Mouse (Mus musculus) ES-Bruce4 (cell line): ENCODE measurements at regions not wholly inside any gene's neighbourhood (a gene's known extent, or its start where the extent isn't known, plus 50 kb on each side); places are given as distances from the start of the nearest gene placed in this dataset.

ENCODE experiments used
- CTCF ChIP-seq: IDR thresholded peaks from one replicate; pipeline ENCODE4 v1.8.1; 2011; ENCODE audit warnings: low read depth, low read length
- EP300 ChIP-seq: IDR thresholded peaks from 2 replicates; pipeline ENCODE4 v1.6.1; 2011; ENCODE audit warnings: low read depth, low read length; ENCODE audit not compliant: insufficient read depth
- POLR2A ChIP-seq: IDR thresholded peaks from one replicate; pipeline ENCODE4 v1.8.1; 2011; ENCODE audit warnings: low read length; ENCODE audit not compliant: insufficient read depth

DNA sequence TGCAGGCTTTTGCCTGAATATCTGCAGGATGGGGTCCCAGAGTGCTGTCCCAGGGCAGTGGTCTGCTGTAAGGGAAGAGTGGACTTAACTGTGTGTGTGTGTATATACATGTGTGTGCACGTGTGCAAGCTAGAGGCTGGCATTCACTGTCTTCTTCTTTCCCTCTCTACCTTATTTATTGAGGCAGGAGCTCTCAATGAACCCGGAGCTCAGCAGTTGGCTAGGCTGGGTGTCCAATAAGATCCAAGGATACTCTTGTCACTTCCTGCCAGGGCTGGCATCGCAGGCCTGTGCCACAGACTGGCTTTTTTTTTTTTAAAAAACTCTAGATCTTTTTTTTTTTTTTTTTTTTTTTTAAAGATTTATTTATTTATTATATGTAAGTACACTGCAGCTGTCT lies 72.4 kb upstream of the Pmepa1 start:
- TF ChIP-seq POLR2A (no peak), CTCF (no peak), EP300 (no peak)
